Mouse (Mus musculus): ENCODE data around the gene Rangrf. TPM values are rescaled to one million over a fixed set of nuclear protein-coding genes. Genes with fewer than 3 reads are reported as not detected.
A peak's percentile ranks its signal among the peaks of the same experiment; 100 is the strongest.
"Not testable (repeated sequence)": the region's sequence is repeated elsewhere in the genome, so short reads cannot be mapped to it uniquely, and the experiment has no call there.

The Rangrf gene
- total RNA-seq, 2 experiments from 2014 or later: 54.1 to 123 TPM

DNA sequence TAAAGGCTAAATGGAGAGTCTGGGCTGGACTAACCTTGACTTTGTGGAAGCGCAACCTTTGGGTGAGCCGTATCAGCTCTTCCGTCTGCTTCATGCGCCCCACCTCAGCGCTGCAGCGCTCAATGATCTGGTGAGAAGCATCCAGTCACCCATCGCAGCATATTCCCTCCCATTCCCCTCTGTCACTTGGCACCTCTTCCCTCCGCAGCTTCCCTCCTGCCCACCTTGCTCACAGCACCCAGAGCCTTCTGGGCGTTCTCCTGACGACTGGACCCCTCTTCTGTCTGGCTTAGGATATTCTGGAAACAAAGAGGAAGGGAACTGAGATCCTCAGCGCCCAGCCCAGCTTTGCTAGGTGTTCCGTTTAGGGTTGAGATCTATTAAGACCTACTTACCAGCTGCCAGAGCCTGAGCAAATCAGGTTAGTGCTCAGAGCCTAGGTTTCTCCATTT, 27.4 kb downstream of the Rangrf start:
- no peak for ATAC-seq (replicated peaks; ENCODE audit: poor library complexity)

- no peak for ATAC-seq (replicated peaks; ENCODE audit: poor library complexity)
These were observed 28.1 kb downstream of the Rangrf start for GRCm38 (mm10) chr11:68946806-68947440.

GRCm38 (mm10) chr11:68946001-68946400, 29.0 kb downstream of the Rangrf start:
- ATAC-seq (replicated peaks; ENCODE audit: poor library complexity): no peak

GRCm38 (mm10) chr11:68945245-68945644, 29.7 kb downstream of the Rangrf start:
- no peak for ATAC-seq (replicated peaks; ENCODE audit: poor library complexity)

- no peak for ATAC-seq (replicated peaks; ENCODE audit: poor library complexity)
These were observed 32.3 kb downstream of the Rangrf start for GRCm38 (mm10) chr11:68942731-68943130.

DNA sequence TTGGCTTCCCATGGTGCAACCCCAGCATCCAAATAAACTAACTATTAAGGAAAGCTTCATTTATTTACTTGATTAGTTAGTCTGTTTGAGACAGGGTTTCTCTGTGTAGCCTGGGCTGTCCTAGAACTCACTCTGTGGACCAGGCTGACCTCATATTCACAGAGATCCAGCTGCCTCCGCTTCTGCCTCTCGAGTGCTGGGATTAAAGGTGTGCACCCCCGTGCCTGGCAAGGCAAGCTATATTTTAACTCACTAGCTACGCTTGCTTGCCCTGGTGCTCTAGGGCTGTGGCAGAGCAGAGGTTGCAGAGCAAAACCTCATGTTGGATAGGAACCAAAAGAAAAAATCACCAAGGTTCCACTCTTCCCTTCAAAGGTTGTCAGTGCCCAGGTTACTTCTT, 34.5 kb downstream of the Rangrf start:
- ATAC-seq (replicated peaks; ENCODE audit: poor library complexity): no peak

DNA sequence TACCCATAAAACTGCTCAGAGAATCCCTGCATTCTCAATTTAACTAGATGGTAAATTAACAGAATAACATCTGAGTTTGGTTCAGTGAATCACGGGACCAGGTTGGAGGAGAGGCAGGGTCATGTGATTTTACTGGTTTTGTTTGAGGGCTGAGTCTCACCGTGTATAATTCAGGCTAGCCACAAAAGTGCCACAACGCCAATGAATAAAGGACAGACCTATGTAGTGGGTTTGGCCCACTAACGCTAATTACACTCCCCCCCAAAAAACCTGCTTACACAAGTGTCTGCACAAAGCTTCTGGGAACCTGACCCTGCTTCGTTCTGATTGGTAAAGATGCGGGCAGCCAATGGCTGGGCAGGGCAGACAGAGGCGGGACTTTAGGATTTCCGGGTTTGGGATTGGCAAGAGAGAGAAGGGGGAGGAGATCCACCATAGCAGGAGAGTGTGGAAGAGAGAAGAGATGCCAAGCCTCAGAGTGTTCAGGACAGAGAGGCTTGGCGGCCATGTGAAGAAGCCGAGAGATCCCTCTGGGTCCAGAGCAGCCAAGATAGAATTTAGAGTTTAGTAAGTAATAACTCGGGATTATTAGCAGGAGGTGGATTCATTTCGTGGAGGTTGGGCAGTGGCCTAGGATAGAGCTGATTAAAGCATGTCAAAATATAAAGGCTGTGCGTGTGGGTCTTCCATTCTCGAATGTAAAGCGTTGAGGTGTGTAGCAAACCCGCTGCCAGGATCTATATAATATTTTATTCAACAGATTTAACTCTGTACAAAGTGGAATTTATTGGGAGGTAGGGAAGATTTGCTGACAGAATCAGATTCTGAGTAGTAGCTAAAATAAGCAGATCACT, 35.3 kb downstream of the Rangrf start:
- ATAC-seq (replicated peaks; ENCODE audit: poor library complexity): peak; percentile 100

DNA sequence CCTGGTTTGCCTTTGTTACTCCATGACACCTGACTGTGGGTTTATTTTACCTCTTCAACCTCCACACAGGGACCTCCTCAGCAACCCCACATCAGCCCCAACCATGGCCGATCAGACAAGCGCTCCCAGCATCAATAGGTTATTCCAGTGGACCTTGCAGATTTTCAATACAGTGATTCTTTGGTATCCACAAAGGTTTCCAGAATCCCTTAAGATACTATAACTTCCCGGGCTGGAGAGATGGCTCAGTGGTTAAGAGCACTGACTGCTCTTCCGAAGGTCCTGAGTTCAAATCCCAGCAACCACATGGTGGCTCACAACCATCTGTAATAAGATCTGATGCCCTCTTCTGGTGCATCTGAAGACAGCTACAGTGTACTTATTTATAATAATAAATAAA, 38.0 kb downstream of the Rangrf start:
- not testable (repeated sequence) for ATAC-seq (replicated peaks; ENCODE audit: poor library complexity)

DNA sequence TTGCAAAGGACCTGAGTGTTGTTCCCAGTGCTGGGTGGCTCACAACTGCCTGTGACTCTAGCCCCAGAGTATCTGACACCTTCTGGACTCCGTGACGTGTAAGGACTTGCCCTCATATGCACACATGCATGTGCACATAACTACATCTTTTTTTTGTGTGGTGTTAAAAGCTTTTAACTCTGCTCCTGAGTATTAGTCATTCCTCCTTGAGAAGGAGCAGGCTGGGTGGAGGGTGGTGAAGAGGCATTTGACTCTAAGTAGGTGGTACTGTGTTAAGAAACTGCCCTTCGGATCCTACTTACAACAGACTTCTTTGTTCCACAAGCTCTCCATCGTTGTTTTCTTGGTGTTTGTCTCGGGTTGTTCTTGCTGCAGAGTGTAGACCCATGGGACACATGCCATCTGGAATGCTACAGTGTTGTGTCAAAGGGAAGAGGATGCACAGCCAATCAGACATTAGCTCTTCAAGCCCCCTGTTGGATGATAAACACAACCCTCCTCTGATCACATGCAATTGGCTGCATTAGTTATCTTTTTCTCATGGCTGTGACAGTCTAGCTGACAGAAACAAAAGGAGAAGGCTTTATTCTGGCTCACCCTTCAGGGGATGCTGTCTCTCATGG, 41.0 kb downstream of the Rangrf start:
- no peak for ATAC-seq (replicated peaks; ENCODE audit: poor library complexity)

- no peak for ATAC-seq (replicated peaks; ENCODE audit: poor library complexity)
These were observed 45.0 kb downstream of the Rangrf start for GRCm38 (mm10) chr11:68929947-68930346.

DNA sequence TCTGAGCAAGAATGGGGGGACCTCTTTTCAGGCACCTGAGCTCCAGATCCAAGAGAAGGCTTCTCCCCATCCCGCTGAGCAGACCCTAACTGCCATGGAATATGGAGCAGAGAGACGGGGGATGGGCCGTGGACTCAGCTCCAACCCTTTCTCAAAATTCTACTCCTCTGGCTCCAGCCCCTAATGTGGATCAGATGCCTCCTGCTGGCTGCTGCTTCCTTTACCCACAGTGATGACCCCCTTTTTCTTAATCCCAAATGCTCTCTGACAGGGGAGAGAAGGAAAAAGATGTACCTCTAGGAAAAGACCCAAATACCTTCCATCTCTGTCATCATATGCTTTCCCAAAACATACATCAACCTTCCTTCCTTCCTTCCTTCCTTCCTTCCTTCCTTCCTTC, 48.0 kb downstream of the Rangrf start, which contains the start of gene Odf4:
Gene Odf4, minus strand, starts transcription at position 101 of the 400 bp plus-strand sequence.
- ATAC-seq (replicated peaks; ENCODE audit: poor library complexity): no peak

- ATAC-seq (replicated peaks; ENCODE audit: poor library complexity): no peak
These were observed 50.2 kb downstream of the Rangrf start for GRCm38 (mm10) chr11:68924749-68925148.

GRCm38 (mm10) chr11:68923191-68923590, 51.8 kb downstream of the Rangrf start:
- ATAC-seq (replicated peaks; ENCODE audit: poor library complexity): no peak

Other genes starting within 250 kb of the Rangrf start
- gene Ndel1, start 103.3 kb downstream of the Rangrf start, total RNA-seq (2015): 26.2 and 28.0 TPM in 2 replicates
- gene Ndel1, start 103.3 kb downstream of the Rangrf start, total RNA-seq (2017): 35.9 and 40.5 TPM in 2 replicates
- gene Rnf222, start 86.6 kb downstream of the Rangrf start, total RNA-seq (2015): not detected in 2 replicates
- gene Rnf222, start 86.6 kb downstream of the Rangrf start, total RNA-seq (2017): not detected in 2 replicates
- gene Rpl26, start 73.6 kb downstream of the Rangrf start, total RNA-seq (2015): 3,945 and 4,034 TPM in 2 replicates
- 6,407 and 6,432 TPM in 2 replicates for gene Rpl26, start 73.6 kb downstream of the Rangrf start, total RNA-seq (2017)
- gene Odf4, start 48.1 kb downstream of the Rangrf start, total RNA-seq (2015): not detected in 2 replicates
- not detected in 2 replicates for gene Odf4, start 48.1 kb downstream of the Rangrf start, total RNA-seq (2017)
- not detected in 2 replicates for gene Arhgef15, start 17.7 kb downstream of the Rangrf start, total RNA-seq (2015)
- gene Arhgef15, start 17.7 kb downstream of the Rangrf start, total RNA-seq (2017): 0.04 and 0.98 TPM in 2 replicates
- gene Slc25a35, start 7.1 kb downstream of the Rangrf start, total RNA-seq (2015): 2.2 and 2.8 TPM in 2 replicates
- 0.30 and 0.75 TPM in 2 replicates for gene Slc25a35, start 7.1 kb downstream of the Rangrf start, total RNA-seq (2017)
- 24.8 and 31.3 TPM in 2 replicates for gene Pfas, start 33.3 kb upstream of the Rangrf start, total RNA-seq (2015)
- 34.9 and 48.8 TPM in 2 replicates for gene Pfas, start 33.3 kb upstream of the Rangrf start, total RNA-seq (2017)
- 27.8 and 33.7 TPM in 2 replicates for gene Ctc1, start 40.7 kb upstream of the Rangrf start, total RNA-seq (2015)
- gene Ctc1, start 40.7 kb upstream of the Rangrf start, total RNA-seq (2017): 21.2 and 27.2 TPM in 2 replicates
- 100 and 103 TPM in 2 replicates for gene Aurkb, start 70.5 kb upstream of the Rangrf start, total RNA-seq (2015)
- gene Aurkb, start 70.5 kb upstream of the Rangrf start, total RNA-seq (2017): 103 and 128 TPM in 2 replicates
- gene Borcs6, start 84.5 kb upstream of the Rangrf start, total RNA-seq (2015): 6.2 and 7.6 TPM in 2 replicates
- gene Borcs6, start 84.5 kb upstream of the Rangrf start, total RNA-seq (2017): 6.6 and 6.7 TPM in 2 replicates
- gene Tmem107, start 95.6 kb upstream of the Rangrf start, total RNA-seq (2015): 18.6 and 23.4 TPM in 2 replicates
- 23.9 and 40.6 TPM in 2 replicates for gene Tmem107, start 95.6 kb upstream of the Rangrf start, total RNA-seq (2017)
- gene Vamp2, start 113.3 kb upstream of the Rangrf start, total RNA-seq (2015): 36.6 and 41.2 TPM in 2 replicates
- gene Vamp2, start 113.3 kb upstream of the Rangrf start, total RNA-seq (2017): 8.2 and 12.8 TPM in 2 replicates
- gene Per1, start 120.0 kb upstream of the Rangrf start, total RNA-seq (2015): 8.3 and 8.8 TPM in 2 replicates
- 4.0 and 4.8 TPM in 2 replicates for gene Per1, start 120.0 kb upstream of the Rangrf start, total RNA-seq (2017)
- not detected in 2 replicates for gene Hes7, start 145.2 kb upstream of the Rangrf start, total RNA-seq (2015)
- gene Hes7, start 145.2 kb upstream of the Rangrf start, total RNA-seq (2017): not detected in 2 replicates
- not detected in 2 replicates for gene 9130213A22Rik, start 147.4 kb upstream of the Rangrf start, total RNA-seq (2015)
- gene 9130213A22Rik, start 147.4 kb upstream of the Rangrf start, total RNA-seq (2017): not detected in 2 replicates
- gene Aloxe3, start 150.7 kb upstream of the Rangrf start, total RNA-seq (2015): not detected in 2 replicates
- gene Aloxe3, start 150.7 kb upstream of the Rangrf start, total RNA-seq (2017): not detected in 2 replicates
- not detected in 2 replicates for gene Alox12b, start 181.8 kb upstream of the Rangrf start, total RNA-seq (2015)
- gene Alox12b, start 181.8 kb upstream of the Rangrf start, total RNA-seq (2017): not detected in 2 replicates
- 0.07 TPM in 1 of 2 replicates, not detected in the other for gene Alox8, start 222.7 kb upstream of the Rangrf start, total RNA-seq (2015)
- 0.44 TPM in 1 of 2 replicates, not detected in the other for gene Alox8, start 222.7 kb upstream of the Rangrf start, total RNA-seq (2017)